Mouse (Mus musculus) mouse trophoblast stem cell (cell line): ENCODE measurements around the gene D2hgdh.
"Not testable (repeated sequence)": the region's sequence is repeated elsewhere in the genome, so short reads cannot be mapped to it uniquely, and the experiment has no call there.

Experiments used
- in situ Hi-C, 2 experiments: fragments of 300-500 bp; cut with MseI, MboI; formaldehyde crosslinking; loops; 2 replicates in 1 of 2; 3 replicates in 1 of 2; pipeline ENCODE4 v1.15.1; 2025

Gene D2hgdh

DNA sequence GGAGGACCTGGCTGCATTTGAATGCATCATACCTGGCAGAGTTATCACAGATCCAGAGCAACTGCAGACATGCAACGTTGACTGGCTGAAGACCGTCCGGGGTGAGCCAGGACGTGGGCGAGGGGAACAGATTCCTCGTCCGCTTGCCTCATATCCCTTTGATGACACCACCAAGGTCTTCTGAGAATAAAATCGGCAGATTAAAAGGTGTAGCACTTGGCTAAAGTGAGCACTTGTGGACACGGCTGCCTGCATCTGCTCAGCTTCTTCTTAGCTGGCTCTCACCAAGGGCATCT, 1.8 kb downstream of the D2hgdh start:
- in situ Hi-C loops, result no loop called here

DNA sequence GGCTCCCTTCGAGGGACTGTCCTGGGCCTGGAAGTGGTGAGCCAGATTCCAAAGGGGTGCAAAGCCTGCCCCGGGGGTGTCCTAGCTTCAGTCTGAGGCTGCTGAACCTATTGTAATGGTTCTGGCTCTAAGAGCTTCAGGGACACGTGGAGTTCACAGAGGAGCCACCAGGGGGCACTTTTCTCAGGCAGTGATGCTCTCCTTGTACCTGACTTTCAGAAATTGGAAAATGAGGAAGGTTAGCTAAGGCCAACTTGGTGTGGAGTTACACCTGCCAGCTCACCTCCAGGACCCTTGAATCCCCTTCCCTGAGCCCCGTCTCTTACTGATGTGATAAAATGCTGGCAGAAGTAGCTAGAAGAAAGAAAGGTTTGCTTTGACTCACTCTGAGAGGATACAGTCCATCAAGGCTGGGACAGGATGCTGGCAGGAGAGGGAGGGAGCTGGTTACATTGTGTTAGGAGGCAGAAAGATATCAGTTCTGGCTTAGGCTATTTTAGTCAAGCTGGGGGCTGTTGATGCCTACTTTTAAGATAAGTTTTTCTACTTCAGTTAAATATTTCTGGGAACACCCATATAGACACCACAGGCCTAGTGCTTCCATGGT, 8.1 kb downstream of the D2hgdh start:
- in situ Hi-C loops, result loop anchor here in 1 of 2 experiments (10.0 kb wide), 2 partner anchors 62 to 242 kb away; no protein-coding TSS in a partner anchor

DNA sequence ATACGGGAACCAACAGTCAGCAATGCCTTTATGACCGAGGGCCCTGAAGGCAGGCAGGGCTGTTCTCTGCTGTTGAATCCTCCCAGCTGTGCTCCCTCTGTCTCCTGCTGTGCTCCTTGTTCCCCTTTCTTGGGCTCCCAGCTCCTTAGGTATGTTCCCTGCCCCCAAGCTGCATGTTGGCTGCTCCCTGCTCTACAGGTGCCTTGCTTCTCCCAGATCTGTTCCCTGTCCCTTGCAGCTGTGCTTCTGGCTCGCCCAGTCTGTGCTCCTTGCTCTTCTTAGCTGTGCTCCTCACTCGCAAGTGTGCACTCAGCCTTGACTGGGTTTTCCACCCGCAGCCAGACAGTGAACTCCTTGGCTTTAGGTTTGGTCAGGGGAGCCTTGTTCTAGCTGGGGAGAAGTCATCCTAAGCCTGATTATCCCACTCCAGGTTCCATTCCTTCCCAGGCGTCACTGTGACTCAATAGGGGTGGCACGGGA, 10.0 kb downstream of the D2hgdh start:
- in situ Hi-C loops, result loop anchor here in 1 of 2 experiments (10.0 kb wide), 2 partner anchors 60 to 240 kb away; no protein-coding TSS in a partner anchor

DNA sequence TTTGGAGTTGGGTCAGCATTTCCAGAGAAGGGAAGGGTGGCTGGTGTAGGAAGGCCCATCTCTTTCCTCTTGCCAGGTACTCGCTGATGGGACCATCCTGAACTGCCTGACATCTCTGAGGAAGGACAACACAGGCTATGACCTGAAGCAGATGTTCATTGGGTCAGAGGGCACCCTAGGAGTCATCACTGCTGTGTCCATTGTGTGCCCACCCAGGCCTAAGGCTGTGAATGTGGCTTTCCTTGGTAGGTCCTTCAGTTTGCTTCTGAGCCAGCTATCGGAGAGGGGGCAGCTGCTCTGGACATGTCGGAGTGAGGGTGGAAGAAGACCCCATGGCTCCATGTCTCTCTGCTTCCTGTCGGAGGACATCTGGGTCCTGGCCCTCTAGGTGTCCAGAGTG, 10.5 kb downstream of the D2hgdh start:
- in situ Hi-C loops, result loop anchor here in 1 of 2 experiments (10.0 kb wide), 2 partner anchors 60 to 240 kb away; no protein-coding TSS in a partner anchor

DNA sequence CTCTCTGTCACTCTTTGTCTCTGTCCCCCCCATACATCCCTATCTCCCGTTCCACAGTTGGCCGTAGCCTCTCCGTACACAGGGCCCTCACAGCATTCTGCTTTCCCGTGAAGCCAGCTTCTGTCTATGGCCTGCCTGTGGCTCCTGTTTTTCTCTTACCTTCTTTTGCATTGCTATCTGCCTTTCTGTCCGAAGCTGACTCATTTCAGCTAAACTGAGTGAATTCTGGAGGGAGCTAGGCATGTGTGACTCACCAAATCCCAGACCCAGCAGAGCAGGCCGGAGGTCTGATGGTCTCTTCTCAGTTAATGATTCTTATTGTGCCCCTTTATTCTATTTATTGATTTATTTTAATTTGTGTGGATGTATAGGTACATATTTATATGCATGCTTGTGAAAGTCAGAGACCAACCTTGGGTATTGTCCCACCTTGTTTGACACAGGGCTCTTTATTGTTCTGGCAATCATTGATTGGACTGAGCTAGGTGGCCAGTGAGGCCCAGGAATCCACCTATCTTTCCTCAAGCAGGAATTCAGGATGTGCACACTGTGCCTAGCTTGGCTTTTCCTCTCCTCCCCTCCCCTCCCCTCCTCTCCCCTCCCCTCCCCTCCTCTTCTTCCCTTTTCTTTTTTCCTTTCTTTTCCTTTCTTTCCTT, 11.3 kb downstream of the D2hgdh start:
- in situ Hi-C loops, result loop anchor here in 1 of 2 experiments (10.0 kb wide), 2 partner anchors 59 to 239 kb away; no protein-coding TSS in a partner anchor

DNA sequence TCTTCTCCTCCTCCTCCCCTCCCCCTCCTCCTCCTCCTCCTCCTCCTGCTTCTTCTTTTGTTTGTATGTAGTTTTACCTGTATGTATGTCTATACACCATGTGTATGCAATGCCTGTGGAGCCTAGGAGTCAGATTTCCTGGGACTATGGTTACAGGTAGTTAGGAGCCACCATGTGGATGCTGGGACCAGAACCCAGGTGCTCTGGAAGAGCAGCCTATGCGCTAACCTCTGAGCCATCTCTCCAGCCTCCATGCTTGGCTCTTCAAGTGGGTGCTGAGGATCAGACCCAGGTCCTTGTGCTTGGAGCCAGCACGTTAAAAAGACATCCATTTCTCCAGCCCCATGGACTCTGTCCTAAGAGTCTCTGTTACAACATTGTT, 11.8 kb downstream of the D2hgdh start:
- in situ Hi-C loops, result loop anchor here in 1 of 2 experiments (10.0 kb wide), 2 partner anchors 58 to 238 kb away; no protein-coding TSS in a partner anchor

DNA sequence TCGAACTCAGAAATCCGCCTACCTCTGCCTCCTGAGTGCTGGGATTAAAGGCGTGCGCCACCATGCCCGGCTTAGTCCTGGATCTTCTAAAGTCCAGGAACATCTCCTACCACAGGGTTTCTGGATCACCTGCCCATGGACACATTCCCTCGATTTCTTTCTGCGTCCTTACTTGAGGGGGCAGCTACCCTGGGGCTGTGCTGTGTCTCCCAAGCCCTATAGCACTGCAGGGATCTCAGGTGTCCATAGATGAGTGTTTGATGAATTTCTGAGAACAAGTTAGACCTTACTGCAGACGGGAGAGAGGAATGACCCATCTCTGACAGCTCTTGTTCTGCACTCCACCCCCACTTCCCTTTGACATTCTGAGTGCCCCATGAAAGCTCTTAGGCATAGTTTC, 12.6 kb downstream of the D2hgdh start:
- in situ Hi-C loops, result loop anchor here in 1 of 2 experiments (10.0 kb wide), 2 partner anchors 57 to 237 kb away; no protein-coding TSS in a partner anchor

DNA sequence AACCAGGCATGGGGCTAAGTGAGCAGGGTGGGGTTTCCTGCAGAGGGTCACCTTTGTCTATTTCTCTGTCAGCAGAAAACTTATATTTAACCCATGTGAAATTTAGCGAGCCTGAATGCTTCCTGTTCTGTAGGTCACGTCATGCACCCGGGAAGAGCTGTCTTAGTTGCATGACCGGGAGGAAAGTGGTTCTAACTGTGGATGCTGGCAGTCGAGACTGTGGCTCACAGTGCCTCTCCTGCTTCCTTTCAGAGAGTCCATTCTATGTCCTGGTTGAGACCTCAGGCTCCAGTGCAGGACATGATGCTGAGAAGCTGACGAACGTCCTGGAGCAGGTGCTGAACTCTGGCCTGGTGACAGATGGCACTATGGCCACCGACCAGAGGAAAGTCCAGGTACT, 13.9 kb downstream of the D2hgdh start:
- in situ Hi-C loops, result loop anchor here in 1 of 2 experiments (10.0 kb wide), 2 partner anchors 56 to 236 kb away; no protein-coding TSS in a partner anchor

DNA sequence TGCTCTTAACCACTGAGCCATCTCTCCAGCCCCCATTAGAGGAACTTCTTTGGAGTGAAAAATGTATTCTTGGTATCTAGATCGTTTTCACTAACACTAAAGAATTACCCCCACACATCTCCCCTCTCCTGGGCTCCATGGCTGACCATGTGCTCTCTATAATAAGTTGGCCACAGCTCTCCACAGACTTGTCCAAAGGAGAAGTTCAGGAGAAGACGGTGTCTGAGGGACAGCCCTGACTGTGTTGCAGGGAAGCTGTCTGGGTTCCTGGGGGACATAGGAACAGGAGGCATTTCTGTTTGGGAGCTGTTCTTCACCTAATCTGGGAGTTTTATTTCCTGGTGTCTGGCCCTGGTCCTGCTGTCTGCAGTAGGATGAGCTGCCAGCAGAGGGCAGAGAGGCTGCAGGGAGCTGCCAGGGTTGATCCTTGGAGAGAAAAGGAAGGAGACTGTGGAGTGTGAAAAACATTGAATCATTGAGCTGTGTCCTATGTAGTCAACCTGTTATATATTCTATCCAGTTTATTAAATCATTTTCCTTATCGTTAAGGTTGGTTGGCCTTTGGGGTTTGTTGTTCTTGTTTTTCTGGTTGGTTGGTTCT, 21.2 kb downstream of the D2hgdh start:
- in situ Hi-C loops, result not testable (repeated sequence)

DNA sequence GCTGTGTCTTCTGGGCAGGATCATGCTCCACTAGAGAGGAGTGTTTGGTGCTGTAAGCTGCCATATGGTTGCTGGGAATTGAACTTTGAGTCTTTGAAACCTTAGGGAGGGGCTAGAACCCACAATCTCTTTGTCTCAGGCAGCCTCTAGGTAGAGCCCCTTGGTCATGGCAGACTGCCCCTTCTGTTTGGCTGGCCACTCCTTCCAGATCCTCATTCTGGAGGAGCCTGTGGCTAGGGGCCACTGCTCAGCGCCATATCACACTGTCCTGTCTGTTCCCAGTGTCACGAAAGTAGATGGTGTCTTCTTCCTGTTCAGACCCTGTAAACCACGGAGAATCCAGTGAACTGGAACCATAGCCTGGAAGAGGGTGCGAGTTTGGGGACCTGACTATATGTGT, 31.1 kb downstream of the D2hgdh start:
- in situ Hi-C loops, result loop anchor here (10.0 kb wide), 2 partner anchors 69 to 139 kb away; partner anchors contain the start of gene Gal3st2c (in 2 of the 2)

DNA sequence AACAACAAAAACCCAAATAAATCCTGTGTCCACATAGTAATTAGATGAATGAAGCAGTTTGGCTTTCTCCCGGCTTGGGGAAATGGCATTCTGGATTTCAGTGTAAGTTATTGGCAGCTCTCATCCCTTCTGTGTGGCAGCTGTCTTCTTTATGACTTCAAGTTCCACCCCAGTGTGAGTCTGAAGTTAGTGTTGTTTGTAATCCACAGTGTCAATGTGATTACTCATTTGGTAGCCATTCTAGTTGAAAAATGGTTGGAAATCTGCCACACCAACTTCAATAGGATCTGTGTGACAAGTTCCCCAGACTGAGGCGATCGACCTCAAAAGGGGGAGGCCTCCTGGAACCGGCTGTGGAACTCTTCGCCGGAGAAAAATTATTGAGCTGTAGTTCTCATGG, 32.7 kb downstream of the D2hgdh start:
- in situ Hi-C loops, result loop anchor here (10.0 kb wide), 2 partner anchors 67 to 137 kb away; partner anchors contain the start of gene Gal3st2c (in 2 of the 2)

DNA sequence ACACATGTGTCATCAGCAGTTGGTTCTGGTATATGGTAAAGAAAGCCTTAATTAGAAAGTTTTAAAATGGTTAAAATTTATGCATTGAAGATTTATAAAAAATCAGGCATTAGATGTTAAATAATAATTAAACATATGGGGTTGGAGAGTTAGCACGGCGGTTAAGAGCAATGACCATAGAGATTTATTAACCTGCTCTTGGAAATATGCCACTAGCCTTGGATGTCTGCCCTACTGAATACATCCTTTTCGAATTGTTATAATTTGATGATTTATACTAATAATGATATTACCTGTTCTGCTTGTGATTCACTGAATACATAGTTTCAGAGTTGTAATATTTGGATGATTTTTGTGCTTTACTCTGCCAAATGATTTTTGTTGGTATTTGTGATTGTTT, 33.3 kb downstream of the D2hgdh start:
- in situ Hi-C loops, result loop anchor here (10.0 kb wide), 2 partner anchors 67 to 137 kb away; partner anchors contain the start of gene Gal3st2c (in 2 of the 2)

DNA sequence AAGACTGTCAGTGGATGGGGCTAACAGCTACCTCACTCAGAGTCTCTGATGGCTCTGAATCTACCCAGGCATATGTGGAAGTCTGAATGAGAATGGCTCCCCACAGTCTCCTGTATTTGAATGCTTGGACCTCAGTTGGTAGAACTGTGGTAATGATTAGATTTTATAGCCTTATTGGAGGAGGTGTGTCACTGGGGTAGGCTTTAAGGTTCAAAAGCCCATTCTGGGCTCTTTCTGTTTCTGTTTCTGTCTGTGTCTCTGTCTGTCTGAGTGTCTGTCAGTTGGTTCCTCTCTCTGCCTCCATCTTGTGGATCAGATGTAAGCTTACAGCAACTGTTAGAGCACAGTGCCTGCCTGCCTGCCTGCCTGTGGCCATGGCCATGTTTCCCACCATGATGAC, 34.9 kb downstream of the D2hgdh start:
- in situ Hi-C loops, result loop anchor here (10.0 kb wide), 2 partner anchors 65 to 135 kb away; partner anchors contain the start of gene Gal3st2c (in 2 of the 2)

DNA sequence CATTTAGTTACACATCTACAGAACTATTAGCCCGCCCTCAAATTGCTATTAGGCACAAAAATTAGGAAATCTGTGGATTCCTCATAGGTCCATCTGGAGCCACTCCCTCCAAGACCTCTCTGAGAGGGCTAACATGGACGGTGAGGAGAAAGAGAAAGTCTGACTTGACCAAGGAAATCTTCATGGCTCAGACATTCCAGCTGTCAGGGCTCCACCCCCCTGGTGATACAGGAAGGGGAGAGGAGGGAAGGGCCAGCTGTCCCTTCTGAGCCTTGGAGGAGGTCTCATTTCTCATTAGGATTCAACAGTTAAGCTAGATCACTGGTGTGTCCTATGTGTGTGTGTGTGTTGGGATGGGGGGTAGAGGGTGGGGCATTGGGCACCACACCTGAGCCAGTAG, 36.3 kb downstream of the D2hgdh start, which contains the start of gene Gal3st2:
Gene Gal3st2 (plus strand): TSS at position 259 of the 400 bp plus-strand sequence.
- in situ Hi-C loops, result not testable (repeated sequence)

DNA sequence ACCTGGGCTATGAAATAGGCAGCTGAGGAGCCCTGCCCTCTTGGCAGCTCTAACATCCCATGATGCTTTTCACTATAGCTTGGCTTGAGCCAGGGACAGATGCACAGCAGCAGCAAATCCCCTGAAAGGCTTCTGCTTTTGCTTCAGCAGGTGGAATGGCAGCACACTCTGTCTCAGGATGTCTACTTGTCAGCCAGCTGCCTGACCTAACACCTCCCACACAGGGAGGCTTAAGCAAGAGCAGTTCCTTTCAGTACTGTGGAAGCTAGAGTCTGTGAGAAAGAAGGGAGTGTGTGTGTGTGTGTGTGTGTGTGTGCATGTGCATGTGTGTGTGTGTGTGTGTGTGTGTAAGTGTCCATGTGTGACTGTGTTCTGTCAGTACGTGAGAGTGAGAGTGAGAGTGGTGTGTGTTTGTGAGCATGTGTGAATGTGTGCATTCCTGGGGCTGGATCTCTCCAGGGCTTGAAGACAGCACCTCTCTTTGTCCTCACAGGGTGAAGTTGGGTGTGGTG, 46.9 kb downstream of the D2hgdh start:
- in situ Hi-C loops, result not testable (repeated sequence)

DNA sequence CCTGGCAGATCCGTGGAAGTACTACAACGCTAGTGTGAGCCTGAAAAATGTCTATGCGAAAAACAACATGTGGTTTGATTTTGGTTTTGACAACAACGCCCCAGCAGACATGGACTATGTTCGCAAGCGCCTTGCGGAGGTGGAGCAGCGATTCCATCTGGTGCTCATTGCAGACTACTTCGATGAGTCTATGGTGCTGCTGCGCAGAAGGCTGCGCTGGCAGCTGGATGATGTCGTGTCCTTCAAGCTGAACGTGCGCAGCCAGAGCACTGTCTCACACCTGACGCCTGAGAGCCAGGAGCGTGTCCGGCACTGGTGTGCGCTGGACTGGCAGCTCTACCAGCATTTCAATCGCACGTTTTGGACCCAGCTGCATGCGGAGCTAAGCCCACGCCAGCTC, 49.7 kb downstream of the D2hgdh start:
- in situ Hi-C loops, result not testable (repeated sequence)

DNA sequence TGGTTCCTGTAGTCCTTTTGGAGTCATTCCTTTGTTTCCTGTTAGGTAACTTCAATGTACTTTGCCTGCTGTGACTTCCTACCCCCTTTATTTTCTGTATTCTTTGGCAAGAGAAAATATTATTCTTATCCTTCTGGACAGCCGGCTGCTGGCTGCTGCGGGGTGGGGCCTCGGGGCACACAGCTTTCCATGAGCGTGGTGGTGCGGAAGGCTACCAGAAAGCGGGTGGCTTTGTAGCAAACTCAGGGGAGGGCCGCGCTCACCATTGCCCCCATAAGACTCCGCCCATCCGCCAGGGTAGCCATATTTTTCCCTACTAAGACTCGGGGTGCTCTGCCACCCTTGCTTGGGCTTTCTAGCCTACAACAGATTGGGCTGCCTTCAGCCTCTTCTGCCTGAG, 57.1 kb downstream of the D2hgdh start:
- in situ Hi-C loops, result not testable (repeated sequence)

DNA sequence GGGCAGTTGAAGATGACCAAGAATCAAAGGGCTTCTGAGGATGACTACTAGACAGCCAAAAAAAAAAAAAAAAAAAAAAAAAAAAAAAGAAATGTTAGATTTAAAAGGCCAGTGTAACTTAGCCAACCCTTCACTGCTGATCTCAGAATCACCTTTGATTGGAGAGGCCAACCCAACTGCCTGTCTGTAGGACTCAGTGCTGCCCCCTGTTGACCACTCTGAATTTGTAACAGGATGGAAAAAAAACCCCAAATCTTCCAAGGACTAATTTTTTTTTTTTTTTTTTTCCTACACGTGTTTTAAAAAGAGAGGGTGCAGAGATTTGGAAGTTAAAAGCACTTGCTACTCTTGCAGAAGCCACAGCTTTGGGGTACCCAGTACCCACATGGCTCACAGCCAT, 66.2 kb downstream of the D2hgdh start:
- in situ Hi-C loops, result loop anchor here in 1 of 2 experiments (10.0 kb wide), 1 partner anchor 56 kb away; no protein-coding TSS in a partner anchor

DNA sequence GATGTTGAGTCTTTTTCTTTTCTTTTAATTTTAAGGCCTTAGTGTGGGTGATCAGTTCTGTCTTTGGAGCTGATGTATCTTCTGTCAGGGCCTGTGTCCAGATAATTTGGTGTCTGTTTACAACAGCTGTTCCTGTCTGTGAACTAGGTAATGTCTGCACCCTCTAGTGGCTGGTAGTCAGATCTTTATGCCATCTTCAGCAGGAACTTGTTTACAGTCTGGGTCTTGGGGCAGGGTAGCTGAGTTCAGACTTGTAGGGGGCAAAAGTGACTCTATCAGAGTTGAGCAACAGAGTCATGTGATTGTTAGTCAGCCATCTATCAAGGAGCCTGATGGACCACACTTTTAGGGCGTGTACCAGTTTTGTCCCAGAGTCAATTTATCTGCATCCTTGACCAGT, 72.7 kb downstream of the D2hgdh start:
- in situ Hi-C loops, result loop anchor here in 1 of 2 experiments (10.0 kb wide), 1 partner anchor 63 kb away; no protein-coding TSS in a partner anchor

DNA sequence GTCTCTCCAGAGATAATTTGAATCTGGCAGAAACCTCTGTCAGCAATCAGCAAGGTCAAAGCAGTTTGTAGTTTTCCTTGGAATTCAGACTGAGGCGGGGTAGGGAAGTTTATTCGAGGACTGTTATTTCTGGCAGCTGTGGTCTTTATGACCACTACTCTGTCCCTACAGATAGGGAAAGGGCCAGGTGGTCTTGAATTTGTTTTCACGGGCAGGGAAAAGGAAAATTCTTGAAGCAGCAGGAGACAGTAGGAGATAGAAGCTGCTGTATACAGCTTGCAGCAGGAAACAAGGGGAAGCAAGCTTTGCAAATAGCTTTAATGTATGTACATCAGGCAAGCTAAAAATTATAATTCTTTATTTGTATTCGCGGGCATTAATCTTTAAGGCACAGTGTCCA, 76.6 kb downstream of the D2hgdh start:
- in situ Hi-C loops, result not testable (repeated sequence)
